Mouse (Mus musculus) stomach, embryonic 16.5 days (tissue): ENCODE data around the gene AA467197. TPM values are rescaled to one million over a fixed set of nuclear protein-coding genes. Genes with fewer than 3 reads are reported as not detected.

ENCODE experiments used
- ATAC-seq: fragments of 200-750 bp; cut with Nextera tagmentation; 2 replicates; pipeline ENCODE4 v1.8.0; 2017; ENCODE audit warnings: moderate number of reproducible peaks, moderate TSS enrichment; ENCODE audit not compliant: insufficient read depth, low FRiP score
- H3K27ac ChIP-seq: fragments of 300-500 bp; sonication (generic); 2 replicates; pipeline ENCODE4 v1.5.1; 2014; ENCODE audit warnings: low read length
- H3K27me3 ChIP-seq: fragments of 300-500 bp; sonication (generic); 2 replicates; pipeline ENCODE4 v1.6.1; 2014; ENCODE audit warnings: low read length, control low read depth, mixed read lengths; ENCODE audit not compliant: control insufficient read depth, insufficient read depth
- H3K36me3 ChIP-seq: fragments of 300-500 bp; sonication (generic); 2 replicates; pipeline ENCODE4 v1.6.1; 2014; ENCODE audit warnings: low read length; ENCODE audit not compliant: control insufficient read depth, insufficient read depth
- H3K4me1 ChIP-seq: fragments of 300-500 bp; sonication (generic); 2 replicates; pipeline ENCODE4 v1.6.1; 2014; ENCODE audit warnings: low read length, control low read depth, mixed read lengths; ENCODE audit not compliant: control insufficient read depth, insufficient read depth
- H3K4me2 ChIP-seq: fragments of 300-500 bp; sonication (generic); 2 replicates; pipeline ENCODE4 v1.6.1; 2014; ENCODE audit warnings: low read depth, low read length, mixed read lengths
- H3K4me3 ChIP-seq: fragments of 300-500 bp; sonication (generic); replicated peaks from 2 replicates; pipeline ENCODE4 v1.5.1; 2014; ENCODE audit warnings: mild to moderate bottlenecking, low read length
- H3K9ac ChIP-seq: fragments of 300-500 bp; sonication (generic); 2 replicates; pipeline ENCODE4 v1.6.1; 2014; ENCODE audit warnings: low read length
- H3K9me3 ChIP-seq: fragments of 300-500 bp; sonication (generic); replicated peaks from 2 replicates; pipeline ENCODE4 v1.6.1; 2016; ENCODE audit warnings: low read length, control low read depth; ENCODE audit not compliant: control insufficient read depth
- WGBS: fragments of 180-500 bp; shearing (Covaris S2); extraction: QIAGEN DNeasy Blood & Tissue Kit; methylation state at CpG from one replicate; pipeline ENCODE4 v1.1.7; 2014; 5-methylcytosine and 5-hydroxymethylcytosine counted together
- polyA plus RNA-seq: library from polyadenylated mRNA; unstranded; fragments of >200 nt; fragmentation: Nextera tagmentation; extraction: Ambion mirVana; gene quantifications from 2 replicates; pipeline ENCODE4 v1.2.1, GENCODE M21; 2015

Gene AA467197
- 34.1 and 50.8 TPM in 2 replicates for polyA plus RNA-seq

DNA sequence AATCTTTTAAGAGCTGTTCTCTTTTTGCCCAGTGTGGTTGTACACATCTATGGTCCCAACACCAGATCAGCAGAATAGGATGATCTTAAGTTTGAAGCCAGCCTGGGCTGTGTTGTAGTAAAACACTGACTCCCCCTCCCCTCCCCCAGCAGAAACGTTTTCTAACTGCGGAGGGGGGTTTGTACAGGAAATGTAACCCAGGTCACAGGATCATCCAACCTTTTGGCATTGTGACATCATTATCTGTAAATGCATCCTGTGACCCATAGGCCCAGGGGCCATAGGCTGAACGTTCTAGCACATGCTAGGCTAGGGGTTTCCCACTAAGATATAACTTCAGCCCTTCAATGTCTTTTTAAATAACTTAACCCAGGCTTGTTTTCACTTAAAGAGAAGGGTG lies at the start of gene AA467197:
TSS of gene AA467197 (plus strand) at position 301 of the 400 bp plus-strand sequence.
- Histone ChIP-seq H3K9ac (peak within 1 kb of the TSS; percentile 48; the same call in 1 of the 2 replicates), H3K36me3 (no peaks in the 10 kb centered on the region), H3K27ac (no peak within 1 kb of the TSS), H3K9me3 (no peaks in the 10 kb centered on the region), H3K4me3 (peak within 1 kb of the TSS; percentile 44), H3K4me1 (peaks cover 5% of the 10 kb centered on the region; the same call in 1 of the 2 replicates), H3K27me3 (no peaks in the 10 kb centered on the region), H3K4me2 (peak within 1 kb of the TSS; percentile 55)
- WGBS = 46% methylated on average over 3 of the region's 3 CpGs
- ATAC-seq = no peak

DNA sequence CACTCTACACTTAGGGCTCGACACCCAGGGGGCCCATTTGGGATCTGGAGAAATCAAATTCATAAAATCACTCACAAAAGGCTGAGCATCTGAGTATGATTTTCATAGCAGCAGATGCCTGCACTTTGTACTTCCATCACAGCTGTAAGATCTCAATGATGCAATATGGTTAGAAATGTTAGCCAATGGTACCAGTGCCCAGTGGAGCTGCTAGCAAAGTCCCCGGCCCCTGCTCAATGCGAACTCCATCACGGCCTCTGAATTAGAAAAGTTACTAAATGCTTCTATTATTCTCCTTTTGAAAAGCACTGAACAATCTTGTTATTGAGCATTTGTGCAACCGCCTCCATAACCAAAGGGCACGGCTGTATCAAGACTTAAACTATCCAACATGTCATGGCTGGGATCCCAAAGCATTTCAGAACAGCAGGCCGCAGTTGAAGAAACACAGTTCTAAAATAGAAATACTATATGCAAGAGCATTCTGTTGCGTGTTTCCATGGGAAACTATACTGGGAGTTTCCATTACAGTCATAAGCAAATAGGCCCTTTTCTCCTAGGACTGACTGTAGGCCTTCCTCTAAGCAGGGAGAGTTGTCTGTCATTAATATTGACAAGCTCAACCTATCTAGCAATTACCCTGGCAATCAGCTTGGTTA lies 48.8 kb upstream of the AA467197 start:
- no peak overlapping the region for H3K9ac ChIP-seq
- no peak overlapping the region for H3K27ac ChIP-seq
- H3K4me2 ChIP-seq = no peak overlapping the region
- H3K36me3 ChIP-seq = no peaks in the 10 kb centered on the region
- H3K4me3 ChIP-seq = no peak overlapping the region
- 80% methylated on average over 8 of the region's 8 CpGs for WGBS
- H3K9me3 ChIP-seq = no peaks in the 10 kb centered on the region
- no peaks in the 10 kb centered on the region for H3K4me1 ChIP-seq
- no peak for ATAC-seq
- H3K27me3 ChIP-seq = no peaks in the 10 kb centered on the region

DNA sequence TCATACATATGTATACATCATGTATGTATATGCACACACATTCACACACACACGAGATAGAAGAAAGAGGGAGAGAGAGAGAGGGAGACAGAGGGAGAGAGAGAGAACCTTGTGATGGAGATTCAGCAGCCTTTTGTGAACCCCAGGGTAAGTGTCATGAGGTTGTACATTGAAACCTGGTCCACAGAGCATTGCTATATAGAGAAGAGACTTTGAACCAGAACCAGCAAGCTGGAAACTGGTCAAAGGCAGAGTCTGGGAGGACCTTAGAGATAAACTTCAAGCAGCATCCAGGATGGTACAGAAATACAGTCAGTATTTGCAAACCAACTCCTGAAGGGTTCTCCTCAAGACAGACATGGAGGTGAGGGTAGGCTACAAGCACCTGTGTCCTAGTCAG lies 46.4 kb upstream of the AA467197 start:
- no peak for ATAC-seq
- H3K4me1 ChIP-seq = no peaks in the 10 kb centered on the region
- 76% methylated on average over 1 of the region's 1 CpGs for WGBS

GRCm38 (mm10) chr2:122591213-122591612 lies 45.6 kb upstream of the AA467197 start:
- no peak overlapping the region for H3K4me2 ChIP-seq
- H3K9ac ChIP-seq = no peak overlapping the region
- no peaks in the 10 kb centered on the region for H3K4me1 ChIP-seq
- WGBS = 47% methylated on average over 2 of the region's 2 CpGs
- ATAC-seq = no peak
- H3K27ac ChIP-seq = no peak overlapping the region
- no peaks in the 10 kb centered on the region for H3K36me3 ChIP-seq
- H3K9me3 ChIP-seq = no peaks in the 10 kb centered on the region
- no peak overlapping the region for H3K4me3 ChIP-seq
- H3K27me3 ChIP-seq = no peaks in the 10 kb centered on the region

More for the DNA sequence above, 46.4 kb upstream of the AA467197 start:
- no peaks in the 10 kb centered on the region for H3K36me3 ChIP-seq
- no peak overlapping the region for H3K4me3 ChIP-seq
- H3K9ac ChIP-seq = no peak overlapping the region
- no peaks in the 10 kb centered on the region for H3K9me3 ChIP-seq
- no peaks in the 10 kb centered on the region for H3K27me3 ChIP-seq
- no peak overlapping the region for H3K27ac ChIP-seq
- H3K4me2 ChIP-seq = no peak overlapping the region

DNA sequence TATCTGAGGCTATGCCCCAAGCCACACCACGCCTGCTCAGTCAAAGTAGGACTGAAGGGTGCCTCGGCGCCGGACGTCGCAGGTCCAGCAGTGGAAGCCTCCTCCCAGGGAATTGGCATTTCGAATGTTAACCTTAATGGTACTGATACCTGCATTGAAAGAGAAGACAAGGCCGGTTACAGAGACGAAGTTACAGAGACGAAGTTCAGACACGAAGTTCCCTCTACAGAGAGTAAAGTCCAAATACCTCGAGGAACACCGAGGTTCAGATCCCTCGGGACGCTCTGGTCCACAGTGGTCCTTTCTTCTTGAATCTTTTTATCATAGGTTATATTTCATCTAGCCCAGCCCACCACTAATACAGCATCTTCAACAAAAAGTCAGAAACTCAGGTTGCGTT lies 41.3 kb upstream of the AA467197 start:
- WGBS = 90% methylated on average over 16 of the region's 16 CpGs

GRCm38 (mm10) chr2:122599736-122600135 lies 37.0 kb upstream of the AA467197 start:
- H3K36me3 ChIP-seq = no peaks in the 10 kb centered on the region
- H3K9me3 ChIP-seq = no peaks in the 10 kb centered on the region
- 77% methylated on average over 2 of the region's 2 CpGs for WGBS
- no peaks in the 10 kb centered on the region for H3K4me1 ChIP-seq
- ATAC-seq = no peak
- no peak overlapping the region for H3K4me3 ChIP-seq
- no peak overlapping the region for H3K27ac ChIP-seq
- no peak overlapping the region for H3K9ac ChIP-seq
- no peaks in the 10 kb centered on the region for H3K27me3 ChIP-seq
- no peak overlapping the region for H3K4me2 ChIP-seq

More for the DNA sequence above, 41.3 kb upstream of the AA467197 start:
- Histone ChIP-seq H3K27me3 (no peaks in the 10 kb centered on the region), H3K36me3 (no peaks in the 10 kb centered on the region), H3K4me1 (no peaks in the 10 kb centered on the region), H3K4me2 (no peak overlapping the region), H3K9me3 (no peaks in the 10 kb centered on the region), H3K9ac (no peak overlapping the region), H3K4me3 (no peak overlapping the region), H3K27ac (no peak overlapping the region)
- ATAC-seq = no peak

DNA sequence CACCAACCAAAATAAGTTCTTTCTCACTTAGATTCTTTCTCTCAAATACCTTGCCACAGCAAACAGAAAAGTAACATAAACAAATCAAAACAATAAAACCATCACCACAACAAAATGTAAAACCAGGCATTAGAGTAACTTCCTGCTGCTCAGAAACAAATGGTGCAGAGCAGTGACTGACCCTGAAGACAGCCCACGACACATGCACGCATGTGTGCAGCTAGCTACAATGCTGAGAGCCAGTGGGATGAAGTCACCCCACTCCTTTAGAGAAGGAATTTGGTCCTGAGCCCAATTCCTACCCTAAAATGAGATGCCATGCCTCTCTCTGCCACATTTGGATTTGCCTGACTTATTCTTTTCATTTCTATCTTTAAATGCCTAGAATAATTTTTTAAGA lies 35.4 kb upstream of the AA467197 start:
- no peaks in the 10 kb centered on the region for H3K4me1 ChIP-seq
- H3K4me2 ChIP-seq = no peak overlapping the region
- no peaks in the 10 kb centered on the region for H3K9me3 ChIP-seq
- no peak for ATAC-seq
- no peaks in the 10 kb centered on the region for H3K27me3 ChIP-seq
- 72% methylated on average over 2 of the region's 2 CpGs for WGBS
- no peak overlapping the region for H3K9ac ChIP-seq
- no peaks in the 10 kb centered on the region for H3K36me3 ChIP-seq
- no peak overlapping the region for H3K4me3 ChIP-seq
- no peak overlapping the region for H3K27ac ChIP-seq

- Histone ChIP-seq H3K4me3 (no peak overlapping the region), H3K36me3 (no peaks in the 10 kb centered on the region), H3K27ac (no peak overlapping the region), H3K4me2 (no peak overlapping the region), H3K9ac (no peak overlapping the region), H3K4me1 (peaks cover 3% of the 10 kb centered on the region; the same call in 1 of the 2 replicates), H3K27me3 (no peaks in the 10 kb centered on the region), H3K9me3 (no peaks in the 10 kb centered on the region)
- 79% methylated on average over 5 of the region's 5 CpGs for WGBS
- ATAC-seq = no peak
Measured at GRCm38 (mm10) chr2:122605829-122606228, 31.0 kb upstream of the AA467197 start.

DNA sequence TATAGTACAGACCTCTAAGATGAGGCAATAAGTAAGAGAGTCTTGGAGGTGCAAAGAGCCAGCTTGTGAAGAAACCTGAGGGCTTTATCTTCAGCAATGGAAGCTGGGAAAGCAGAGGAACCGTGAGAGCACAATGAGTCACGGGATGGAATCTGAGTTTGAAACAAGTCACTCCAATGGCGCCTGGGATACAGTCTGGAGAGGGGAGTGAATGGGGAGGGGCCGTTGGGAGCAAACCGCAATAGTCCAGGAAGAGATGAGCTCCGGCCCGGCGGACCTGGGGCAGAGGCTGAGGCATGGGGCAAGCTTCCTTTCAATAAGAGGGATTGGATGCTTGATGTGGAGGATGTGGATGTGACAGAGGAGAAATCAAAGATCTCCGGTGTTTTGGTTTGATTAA lies 28.0 kb upstream of the AA467197 start:
- Histone ChIP-seq H3K36me3 (no peaks in the 10 kb centered on the region), H3K4me3 (no peak overlapping the region), H3K9ac (no peak overlapping the region), H3K4me2 (no peak overlapping the region), H3K9me3 (no peaks in the 10 kb centered on the region), H3K4me1 (peaks cover 3% of the 10 kb centered on the region; the same call in 1 of the 2 replicates), H3K27me3 (0 out of 2 replicates have a peak, but pooled peaks cover 4% of the 10 kb centered on the region), H3K27ac (no peak overlapping the region)
- ATAC-seq = no peak
- WGBS = 71% methylated on average over 9 of the region's 9 CpGs
